In the genomic region with DNA sequence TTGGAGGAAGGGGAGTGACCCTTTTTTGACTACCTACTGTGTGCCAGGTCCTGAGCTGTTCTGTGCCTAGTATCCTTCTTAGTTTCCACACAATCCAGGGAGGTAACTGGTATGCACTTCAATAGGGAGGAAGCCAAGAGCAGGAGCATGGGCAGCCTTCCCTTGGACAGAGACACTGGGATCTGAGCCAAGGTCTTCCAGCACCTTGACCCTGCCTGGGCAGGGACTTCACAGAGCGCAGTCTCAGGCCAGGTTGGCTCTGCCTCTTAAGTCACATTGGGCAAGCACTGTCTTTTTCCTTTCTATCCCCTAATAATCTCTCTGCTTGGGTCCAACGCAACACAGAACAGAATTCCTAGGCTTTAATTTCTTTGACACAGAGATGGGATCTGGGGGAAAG, we compare ENCODE assay signal across 16 mouse cellular contexts.
DNase-seq lines count a peak whose midpoint lies in the region.
"Had no signal": no experiment of that assay in that cellular context is flagged by ENCODE, and none has a peak within 500 bp of the region (broad histone marks: within the 10 kb centered on the region; RNA-seq: fewer than 3 reads in every experiment).

No protein-coding gene starts in this region.

- DNase-seq in cerebellum, postnatal 10 days: peak; percentile 35 to 38
- no peak for DNase-seq in cerebellum, adult 11 months
- peak; percentile 12 for DNase-seq in ovary, adult 18-20 months (ENCODE audit: low spot score)
- no peak for DNase-seq in ovary, postnatal 10 days (ENCODE audit: low spot score)
- DNase-seq in kidney, postnatal 14 days: peak; percentile 38
- DNase-seq in embryo, embryonic 9.5 days (ENCODE audit: extremely low spot score): no peak
- no peak for DNase-seq in right cerebral cortex, adult 2 months (ENCODE audit: low spot score in 2 of 2)
- no peak for DNase-seq in thymus, postnatal 10 days (ENCODE audit: low spot score in 2 of 2)
- DNase-seq: cerebellum, adult 11-12 months; cerebellum, postnatal 14 days; gastrocnemius, postnatal 36 days; heart, postnatal 36 days; lung, adult 2 months; lung, postnatal 14 days; retina, postnatal 1 day; thymus, postnatal 36 days had no signal

Comparison
In these comparisons a context has a peak if more than half of its experiments do, and no peak if none do; other contexts are left out.
1. DNase-seq: peak in cerebellum, postnatal 10 days (2 of 2), ovary, adult 18-20 months (single experiment) and kidney, postnatal 14 days (single experiment); none in cerebellum, adult 11 months (single experiment), ovary, postnatal 10 days (single experiment), embryo, embryonic 9.5 days (single experiment), right cerebral cortex, adult 2 months (0 of 2) and thymus, postnatal 10 days (0 of 2).